Mouse (Mus musculus): ENCODE measurements around the gene Osbpl10. TPM values are rescaled to one million over a fixed set of nuclear protein-coding genes. Genes with fewer than 3 reads are reported as not detected.
"Not testable (repeated sequence)": the region's sequence is repeated elsewhere in the genome, so short reads cannot be mapped to it uniquely, and the experiment has no call there.

The Osbpl10 gene
- total RNA-seq, 1 experiment from 2014 or later, result not detected

GRCm38 (mm10) chr9:115021419-115021818 lies 43.0 kb downstream of the Osbpl10 start:
- no peak for ATAC-seq (replicated peaks; ENCODE audit: insufficient number of reproducible peaks, low FRiP score, low TSS enrichment, poor library complexity, severe bottlenecking)

GRCm38 (mm10) chr9:115023137-115023536 lies 44.8 kb downstream of the Osbpl10 start:
- ATAC-seq (replicated peaks; ENCODE audit: insufficient number of reproducible peaks, low FRiP score, low TSS enrichment, poor library complexity, severe bottlenecking), result no peak

GRCm38 (mm10) chr9:115023708-115024383 lies 45.5 kb downstream of the Osbpl10 start:
- no peak for ATAC-seq (replicated peaks; ENCODE audit: insufficient number of reproducible peaks, low FRiP score, low TSS enrichment, poor library complexity, severe bottlenecking)

- ATAC-seq (replicated peaks; ENCODE audit: insufficient number of reproducible peaks, low FRiP score, low TSS enrichment, poor library complexity, severe bottlenecking), result no peak
These were observed 50.9 kb downstream of the Osbpl10 start for GRCm38 (mm10) chr9:115029307-115029706.

- ATAC-seq (replicated peaks; ENCODE audit: insufficient number of reproducible peaks, low FRiP score, low TSS enrichment, poor library complexity, severe bottlenecking), result no peak
These were observed 52.2 kb downstream of the Osbpl10 start for GRCm38 (mm10) chr9:115030581-115030980.

GRCm38 (mm10) chr9:115031046-115031445 lies 52.7 kb downstream of the Osbpl10 start:
- ATAC-seq (replicated peaks; ENCODE audit: insufficient number of reproducible peaks, low FRiP score, low TSS enrichment, poor library complexity, severe bottlenecking), result not testable (repeated sequence)

GRCm38 (mm10) chr9:115032786-115033185 lies 54.4 kb downstream of the Osbpl10 start:
- no peak for ATAC-seq (replicated peaks; ENCODE audit: insufficient number of reproducible peaks, low FRiP score, low TSS enrichment, poor library complexity, severe bottlenecking)

- ATAC-seq (replicated peaks; ENCODE audit: insufficient number of reproducible peaks, low FRiP score, low TSS enrichment, poor library complexity, severe bottlenecking), result no peak
These were observed 55.9 kb downstream of the Osbpl10 start for GRCm38 (mm10) chr9:115034271-115034670.

GRCm38 (mm10) chr9:115034788-115035187 lies 56.4 kb downstream of the Osbpl10 start:
- ATAC-seq (replicated peaks; ENCODE audit: insufficient number of reproducible peaks, low FRiP score, low TSS enrichment, poor library complexity, severe bottlenecking), result no peak

GRCm38 (mm10) chr9:115038215-115038614 lies 59.8 kb downstream of the Osbpl10 start:
- ATAC-seq (replicated peaks; ENCODE audit: insufficient number of reproducible peaks, low FRiP score, low TSS enrichment, poor library complexity, severe bottlenecking), result no peak

GRCm38 (mm10) chr9:115038686-115039085 lies 60.3 kb downstream of the Osbpl10 start:
- ATAC-seq (replicated peaks; ENCODE audit: insufficient number of reproducible peaks, low FRiP score, low TSS enrichment, poor library complexity, severe bottlenecking), result no peak

GRCm38 (mm10) chr9:115039245-115039644 lies 60.9 kb downstream of the Osbpl10 start:
- no peak for ATAC-seq (replicated peaks; ENCODE audit: insufficient number of reproducible peaks, low FRiP score, low TSS enrichment, poor library complexity, severe bottlenecking)

GRCm38 (mm10) chr9:115042571-115042970 lies 64.2 kb downstream of the Osbpl10 start:
- no peak for ATAC-seq (replicated peaks; ENCODE audit: insufficient number of reproducible peaks, low FRiP score, low TSS enrichment, poor library complexity, severe bottlenecking)

GRCm38 (mm10) chr9:115042971-115043706 lies 64.8 kb downstream of the Osbpl10 start:
- ATAC-seq (replicated peaks; ENCODE audit: insufficient number of reproducible peaks, low FRiP score, low TSS enrichment, poor library complexity, severe bottlenecking), result no peak

GRCm38 (mm10) chr9:115043881-115044770 lies 65.8 kb downstream of the Osbpl10 start:
- ATAC-seq (replicated peaks; ENCODE audit: insufficient number of reproducible peaks, low FRiP score, low TSS enrichment, poor library complexity, severe bottlenecking), result no peak

GRCm38 (mm10) chr9:115045087-115045800 lies 66.9 kb downstream of the Osbpl10 start:
- ATAC-seq (replicated peaks; ENCODE audit: insufficient number of reproducible peaks, low FRiP score, low TSS enrichment, poor library complexity, severe bottlenecking), result no peak

- no peak for ATAC-seq (replicated peaks; ENCODE audit: insufficient number of reproducible peaks, low FRiP score, low TSS enrichment, poor library complexity, severe bottlenecking)
These were observed 68.3 kb downstream of the Osbpl10 start for GRCm38 (mm10) chr9:115046701-115047100.

GRCm38 (mm10) chr9:115048340-115048739 lies 70.0 kb downstream of the Osbpl10 start:
- no peak for ATAC-seq (replicated peaks; ENCODE audit: insufficient number of reproducible peaks, low FRiP score, low TSS enrichment, poor library complexity, severe bottlenecking)

- no peak for ATAC-seq (replicated peaks; ENCODE audit: insufficient number of reproducible peaks, low FRiP score, low TSS enrichment, poor library complexity, severe bottlenecking)
These were observed 70.5 kb downstream of the Osbpl10 start for GRCm38 (mm10) chr9:115048861-115049260.

Measured in monocyte, adult 5-6 weeks (primary cell).